In the genomic region with DNA sequence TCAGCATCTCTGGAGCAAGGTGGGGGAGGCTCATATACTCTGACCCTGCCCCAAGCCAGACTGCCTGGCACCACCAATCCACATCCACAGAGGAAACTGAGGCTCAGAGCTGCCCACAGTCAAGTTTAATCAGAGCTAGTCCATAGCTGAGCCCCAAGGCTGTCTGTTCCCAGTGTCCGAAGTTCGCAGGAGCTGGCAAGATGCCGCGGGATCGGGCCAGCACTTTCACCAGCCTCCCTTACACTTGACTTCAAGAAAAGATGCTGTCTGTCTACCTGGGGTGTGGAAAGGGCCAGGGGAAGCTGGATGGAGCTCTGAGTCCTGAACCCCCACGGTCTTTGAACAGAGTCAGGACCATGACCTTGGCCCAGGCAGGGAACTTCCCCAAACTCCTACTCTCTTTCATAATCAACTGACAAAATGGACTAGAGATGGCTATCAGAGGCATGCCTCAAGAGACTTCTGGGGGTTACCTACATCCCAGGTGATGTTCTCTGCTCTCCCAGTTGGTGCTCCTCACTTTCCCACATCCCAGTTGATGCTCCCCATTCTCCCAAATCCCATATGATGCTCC, we compare ENCODE assay signal across 9 mouse cellular contexts. TPM values are rescaled to one million over a fixed set of nuclear protein-coding genes. Genes with fewer than 3 reads are reported as not detected.
DNase-seq lines count a peak whose midpoint lies in the region; ATAC-seq and TF ChIP-seq lines count a peak whose summit lies in the region.
"Had no signal": no experiment of that assay in that cellular context is flagged by ENCODE, and none has a peak within 500 bp of the region (broad histone marks: within the 10 kb centered on the region; RNA-seq: fewer than 3 reads in every experiment).

No protein-coding gene starts in this region.

- no peak for TF ChIP-seq POLR2A in thymus, adult 2 months (IDR thresholded peaks at IDR 0.05; ENCODE audit: control insufficient read depth, extremely low read depth, insufficient read depth, low read length, poor library complexity)

- WGBS in forebrain, embryonic 13.5 days, result 88% methylated on average over 6 of the region's 6 CpGs
- 81% methylated on average over 6 of the region's 6 CpGs for WGBS in forebrain, embryonic 16.5 days
- WGBS in midbrain, embryonic 12.5 days, result 85% methylated on average over 6 of the region's 6 CpGs
- WGBS in midbrain, embryonic 15.5 days, result 80% methylated on average over 6 of the region's 6 CpGs
- WGBS in stomach, embryonic 15.5 days, result 85% methylated on average over 6 of the region's 6 CpGs
- WGBS in thymus, adult 2 months, result 88% methylated on average over 6 of the region's 6 CpGs

- no peak for ATAC-seq in forebrain, embryonic 13.5 days
- no peak for ATAC-seq in forebrain, embryonic 16.5 days
- no peak for ATAC-seq in midbrain, embryonic 12.5 days (ENCODE audit: low FRiP score, low read depth)
- ATAC-seq in midbrain, embryonic 15.5 days (replicated peaks), result no peak
- ATAC-seq in stomach, embryonic 15.5 days (ENCODE audit: insufficient read depth, low FRiP score, low read depth), result no peak

- TF ChIP-seq CTCF in thymus, adult 2 months (IDR thresholded peaks at IDR 0.05; ENCODE audit: borderline replicate concordance, control insufficient read depth, extremely low read depth, insufficient read depth, low read length, poor library complexity), result no peak

- H3K4me2 ChIP-seq in forebrain, embryonic 13.5 days, result no peak overlapping the region
- no peak overlapping the region for H3K4me2 ChIP-seq in forebrain, embryonic 16.5 days (ENCODE audit: low read length)
- H3K4me2 ChIP-seq in midbrain, embryonic 12.5 days (replicated peaks), result no peak overlapping the region
- H3K4me2 ChIP-seq in midbrain, embryonic 15.5 days, result no peak overlapping the region
- H3K4me2 ChIP-seq in stomach, embryonic 15.5 days, result no peak overlapping the region

- peak overlapping the region; percentile 25; the same call in 1 of the 2 replicates for H3K27ac ChIP-seq in forebrain, embryonic 13.5 days
- no peak overlapping the region for H3K27ac ChIP-seq in forebrain, embryonic 16.5 days (ENCODE audit: low read length)
- H3K27ac ChIP-seq in midbrain, embryonic 12.5 days (replicated peaks), result peak overlapping the region; percentile 60
- no peak overlapping the region for H3K27ac ChIP-seq in midbrain, embryonic 15.5 days
- H3K27ac ChIP-seq in stomach, embryonic 15.5 days, result peak overlapping the region; percentile 62; the same call in 1 of the 2 replicates
- H3K27ac ChIP-seq in thymus, adult 2 months (ENCODE audit: control insufficient read depth, insufficient read depth, low read length), result no peak overlapping the region

- H3K9ac ChIP-seq in forebrain, embryonic 13.5 days, result no peak overlapping the region
- no peak overlapping the region for H3K9ac ChIP-seq in forebrain, embryonic 16.5 days (replicated peaks; ENCODE audit: low read depth, low read length)
- H3K9ac ChIP-seq in midbrain, embryonic 12.5 days (replicated peaks), result no peak overlapping the region
- no peak overlapping the region for H3K9ac ChIP-seq in midbrain, embryonic 15.5 days
- no peak overlapping the region for H3K9ac ChIP-seq in stomach, embryonic 15.5 days

- H3K9me3 ChIP-seq in forebrain, embryonic 13.5 days (replicated peaks), result no peaks in the 10 kb centered on the region
- H3K9me3 ChIP-seq in forebrain, embryonic 16.5 days (ENCODE audit: control insufficient read depth, low read length), result no peaks in the 10 kb centered on the region
- no peaks in the 10 kb centered on the region for H3K9me3 ChIP-seq in midbrain, embryonic 12.5 days
- H3K9me3 ChIP-seq in midbrain, embryonic 15.5 days, result no peaks in the 10 kb centered on the region
- no peaks in the 10 kb centered on the region for H3K9me3 ChIP-seq in stomach, embryonic 15.5 days
- H3K9me3 ChIP-seq: megakaryocyte, embryonic 14.5 days had no signal

- DNase-seq in kidney, adult 8-10 months, result peak; percentile 70 to 71
- no peak for DNase-seq in thymus, adult 2 months
- no peak for DNase-seq in embryo, embryonic 10 days (ENCODE audit: low spot score)

- no peak overlapping the region for H3K4me3 ChIP-seq in forebrain, embryonic 13.5 days
- H3K4me3 ChIP-seq in forebrain, embryonic 16.5 days (replicated peaks; ENCODE audit: low read length), result no peak overlapping the region
- H3K4me3 ChIP-seq in midbrain, embryonic 12.5 days, result no peak overlapping the region
- H3K4me3 ChIP-seq in midbrain, embryonic 15.5 days, result no peak overlapping the region
- H3K4me3 ChIP-seq in stomach, embryonic 15.5 days (replicated peaks), result no peak overlapping the region
- no peak overlapping the region for H3K4me3 ChIP-seq in thymus, adult 2 months (ENCODE audit: control insufficient read depth, insufficient read depth, low read length)
- H3K4me3 ChIP-seq: megakaryocyte, embryonic 14.5 days had no signal

- peaks cover 19% of the 10 kb centered on the region; the same call in 1 of the 2 replicates for H3K36me3 ChIP-seq in forebrain, embryonic 13.5 days (ENCODE audit: poor library complexity, severe bottlenecking)
- H3K36me3 ChIP-seq in forebrain, embryonic 16.5 days (ENCODE audit: control insufficient read depth, insufficient read depth), result no peaks in the 10 kb centered on the region
- H3K36me3 ChIP-seq in midbrain, embryonic 12.5 days, result peaks cover 16% of the 10 kb centered on the region; the same call in 1 of the 2 replicates
- no peaks in the 10 kb centered on the region for H3K36me3 ChIP-seq in midbrain, embryonic 15.5 days (replicated peaks)
- H3K36me3 ChIP-seq in stomach, embryonic 15.5 days, result no peaks in the 10 kb centered on the region
- no peaks in the 10 kb centered on the region for H3K36me3 ChIP-seq in thymus, adult 2 months (ENCODE audit: control insufficient read depth, insufficient read depth, low read length)

- peaks cover 22% of the 10 kb centered on the region for H3K4me1 ChIP-seq in forebrain, embryonic 13.5 days
- peaks cover 11% of the 10 kb centered on the region for H3K4me1 ChIP-seq in forebrain, embryonic 16.5 days (replicated peaks; ENCODE audit: control insufficient read depth, insufficient read depth, low read length)
- peaks cover 41% of the 10 kb centered on the region for H3K4me1 ChIP-seq in midbrain, embryonic 12.5 days
- peaks cover 25% of the 10 kb centered on the region for H3K4me1 ChIP-seq in midbrain, embryonic 15.5 days
- peaks cover 21% of the 10 kb centered on the region for H3K4me1 ChIP-seq in stomach, embryonic 15.5 days
- H3K4me1 ChIP-seq in thymus, adult 2 months (replicated peaks; ENCODE audit: control insufficient read depth, insufficient read depth, low read length), result no peaks in the 10 kb centered on the region; the same call in 1 of the 2 replicates

- no peaks in the 10 kb centered on the region for H3K27me3 ChIP-seq in forebrain, embryonic 13.5 days
- H3K27me3 ChIP-seq in forebrain, embryonic 16.5 days (replicated peaks; ENCODE audit: control insufficient read depth, insufficient read depth, low read length), result no peaks in the 10 kb centered on the region
- no peaks in the 10 kb centered on the region for H3K27me3 ChIP-seq in midbrain, embryonic 12.5 days
- H3K27me3 ChIP-seq in midbrain, embryonic 15.5 days (replicated peaks), result no peaks in the 10 kb centered on the region
- H3K27me3 ChIP-seq in stomach, embryonic 15.5 days (replicated peaks), result no peaks in the 10 kb centered on the region
- no peaks in the 10 kb centered on the region for H3K27me3 ChIP-seq in thymus, adult 2 months (ENCODE audit: control insufficient read depth, insufficient read depth, low read length)

RNA-seq across cellular contexts. Expression of a gene that starts 34.4 kb away (rescaled TPM):
- 20.2 and 22.0 TPM in 2 replicates for polyA plus RNA-seq in forebrain, embryonic 13.5 days (2015; fragmentation: Nextera tagmentation; extraction: Ambion mirVana)
- polyA plus RNA-seq in forebrain, embryonic 16.5 days (2015; fragmentation: Nextera tagmentation; extraction: Ambion mirVana), result 20.5 and 23.0 TPM in 2 replicates
- polyA plus RNA-seq in midbrain, embryonic 12.5 days (2016; fragmentation: Nextera tagmentation; extraction: Ambion mirVana), result 34.2 and 36.5 TPM in 2 replicates
- polyA plus RNA-seq in midbrain, embryonic 15.5 days (2015; fragmentation: Nextera tagmentation; extraction: Ambion mirVana), result 30.7 and 31.5 TPM in 2 replicates
- polyA plus RNA-seq in stomach, embryonic 15.5 days (2015; fragmentation: Nextera tagmentation; extraction: Ambion mirVana), result 15.2 and 15.9 TPM in 2 replicates
- 22.2 and 26.0 TPM in 2 replicates for polyA plus RNA-seq in thymus, adult 2 months (2012; rRNA removed)

Comparison
In these comparisons a context has a peak if more than half of its experiments do, and no peak if none do; other contexts are left out.
1. H3K27ac ChIP-seq: peak in forebrain, embryonic 13.5 days (single experiment), midbrain, embryonic 12.5 days (single experiment) and stomach, embryonic 15.5 days (single experiment); none in forebrain, embryonic 16.5 days (single experiment), midbrain, embryonic 15.5 days (single experiment) and thymus, adult 2 months (single experiment).
2. DNase-seq: peak in kidney, adult 8-10 months (2 of 2); none in thymus, adult 2 months (single experiment) and embryo, embryonic 10 days (single experiment).